Mouse (Mus musculus) testis, adult 2 months (tissue): Measurements from ENCODE around the gene Smndc1.

Experiments used
- CTCF ChIP-seq: fragments of 200-500 bp; IDR thresholded peaks from 2 replicates; pipeline ENCODE4 v1.5.1; 2012; ENCODE audit warnings: low read depth, mild to moderate bottlenecking, inconsistent platforms, low read length, moderate library complexity; ENCODE audit not compliant: control insufficient read depth, insufficient read depth, insufficient replicate concordance
- POLR2A ChIP-seq: fragments of 200-500 bp; IDR thresholded peaks from 2 replicates; pipeline ENCODE4 v1.6.1; 2012; ENCODE audit warnings: low read depth, mild to moderate bottlenecking, inconsistent platforms, low read length, moderate library complexity; ENCODE audit not compliant: control insufficient read depth

GRCm38 (mm10) chr19:53362967-53363366, 27.4 kb downstream of the Smndc1 start:
- no peak for TF ChIP-seq POLR2A
- TF ChIP-seq CTCF: peak; percentile 78; the same call in 1 of the 2 replicates
